Mouse (Mus musculus) hindbrain, postnatal 0 days (tissue): ENCODE measurements at regions not wholly inside any gene's neighbourhood (a gene's known extent, or its start where the extent isn't known, plus 50 kb on each side); places are given as distances from the start of the nearest gene placed in this dataset.

ENCODE experiments used
- ATAC-seq: fragments of 200-750 bp; cut with Nextera tagmentation; 2 replicates; pipeline ENCODE4 v1.8.0; 2017; ENCODE audit warnings: mild to moderate bottlenecking, moderate TSS enrichment, moderate library complexity
- DNase-seq: peaks from one replicate; pipeline ENCODE4 v3.0.0-alpha.2; 2015; ENCODE audit warnings: low spot score
- H3K27ac ChIP-seq: fragments of 300-500 bp; sonication (generic); 2 replicates; pipeline ENCODE4 v1.5.1; 2014; ENCODE audit warnings: mild to moderate bottlenecking
- H3K27me3 ChIP-seq: fragments of 300-500 bp; sonication (generic); 2 replicates; pipeline ENCODE4 v1.6.1; 2014; ENCODE audit warnings: low read length, mixed read lengths; ENCODE audit not compliant: insufficient read depth
- H3K36me3 ChIP-seq: fragments of 300-500 bp; sonication (generic); 2 replicates; pipeline ENCODE4 v1.6.1; 2014; ENCODE audit warnings: low read length, mixed read lengths; ENCODE audit not compliant: insufficient read depth
- H3K4me1 ChIP-seq: fragments of 300-500 bp; sonication (generic); 2 replicates; pipeline ENCODE4 v1.6.1; 2014; ENCODE audit warnings: antibody characterized with exemption, low read length, mixed read lengths; ENCODE audit not compliant: insufficient read depth
- H3K4me2 ChIP-seq: fragments of 300-500 bp; sonication (generic); 2 replicates; pipeline ENCODE4 v1.6.1; 2014; ENCODE audit warnings: low read depth, mild to moderate bottlenecking, low read length, moderate library complexity, mixed read lengths
- H3K4me3 ChIP-seq: fragments of 300-500 bp; sonication (generic); 2 replicates; pipeline ENCODE4 v1.5.1; 2014; ENCODE audit warnings: low read length
- H3K9ac ChIP-seq: fragments of 300-500 bp; sonication (generic); replicated peaks from 2 replicates; pipeline ENCODE4 v1.6.1; 2014; ENCODE audit warnings: mild to moderate bottlenecking, low read length, moderate library complexity, mixed read lengths
- H3K9me3 ChIP-seq: fragments of 300-500 bp; sonication (generic); 2 replicates; pipeline ENCODE4 v1.6.1; 2016; ENCODE audit warnings: low read length, mixed read lengths
- CTCF ChIP-seq: IDR thresholded peaks from 2 replicates; pipeline ENCODE4 v1.5.1; 2016; ENCODE audit warnings: antibody characterized with exemption, control low read depth, low read depth
- WGBS: fragments of 180-500 bp; shearing (Covaris S2); extraction: QIAGEN DNeasy Blood & Tissue Kit; methylation state at CpG from one replicate; pipeline ENCODE4 v1.1.7; 2014; 5-methylcytosine and 5-hydroxymethylcytosine counted together

- no peak overlapping the region for H3K27ac ChIP-seq
- H3K4me2 ChIP-seq: no peak overlapping the region
- no peaks in the 10 kb centered on the region for H3K36me3 ChIP-seq
- ATAC-seq: no peak
- no peak overlapping the region for H3K9ac ChIP-seq
- H3K9me3 ChIP-seq: no peaks in the 10 kb centered on the region
- no peaks in the 10 kb centered on the region for H3K4me1 ChIP-seq
- H3K27me3 ChIP-seq: no peaks in the 10 kb centered on the region
- no peak for TF ChIP-seq CTCF
- 93% methylated on average over 1 of the region's 1 CpGs for WGBS
- no peak overlapping the region for H3K4me3 ChIP-seq
- DNase-seq: no peak
These were observed 95.7 kb downstream of the Mfap3l start for GRCm38 (mm10) chr8:60728339-60728738.

- H3K9me3 ChIP-seq: no peaks in the 10 kb centered on the region
- H3K27me3 ChIP-seq: no peaks in the 10 kb centered on the region
- no peak overlapping the region for H3K4me2 ChIP-seq
- no peak overlapping the region for H3K27ac ChIP-seq
- DNase-seq: no peak
- no peaks in the 10 kb centered on the region for H3K4me1 ChIP-seq
- no peak for ATAC-seq
- H3K36me3 ChIP-seq: no peaks in the 10 kb centered on the region
- TF ChIP-seq CTCF: no peak
- no peak overlapping the region for H3K4me3 ChIP-seq
- no peak overlapping the region for H3K9ac ChIP-seq
- 95% methylated on average over 2 of the region's 2 CpGs for WGBS
These were observed 99.9 kb downstream of the Mfap3l start for GRCm38 (mm10) chr8:60732545-60732944.

GRCm38 (mm10) chr8:60735961-60736360 lies 103.3 kb downstream of the Mfap3l start:
- ATAC-seq (no peak), DNase-seq (no peak)
- Histone ChIP-seq H3K9ac (no peak overlapping the region), H3K4me3 (no peak overlapping the region), H3K4me1 (no peaks in the 10 kb centered on the region), H3K9me3 (no peaks in the 10 kb centered on the region), H3K27ac (no peak overlapping the region), H3K36me3 (no peaks in the 10 kb centered on the region), H3K4me2 (no peak overlapping the region), H3K27me3 (no peaks in the 10 kb centered on the region)
- TF ChIP-seq CTCF: no peak
- 62% methylated on average over 3 of the region's 3 CpGs for WGBS

GRCm38 (mm10) chr8:60736401-60736800 lies 103.8 kb downstream of the Mfap3l start:
- H3K4me1 ChIP-seq: no peaks in the 10 kb centered on the region
- WGBS: 76% methylated on average over 9 of the region's 9 CpGs
- TF ChIP-seq CTCF: no peak
- no peak overlapping the region for H3K9ac ChIP-seq
- no peak overlapping the region for H3K4me3 ChIP-seq
- H3K27me3 ChIP-seq: no peaks in the 10 kb centered on the region
- no peak for DNase-seq
- ATAC-seq: no peak
- H3K36me3 ChIP-seq: no peaks in the 10 kb centered on the region
- H3K9me3 ChIP-seq: no peaks in the 10 kb centered on the region
- no peak overlapping the region for H3K27ac ChIP-seq
- no peak overlapping the region for H3K4me2 ChIP-seq

GRCm38 (mm10) chr8:60736913-60737312 lies 104.3 kb downstream of the Mfap3l start:
- WGBS: 67% methylated on average over 2 of the region's 2 CpGs
- TF ChIP-seq CTCF: no peak
- no peak for DNase-seq
- Histone ChIP-seq H3K27ac (no peak overlapping the region), H3K36me3 (no peaks in the 10 kb centered on the region), H3K9ac (no peak overlapping the region), H3K27me3 (no peaks in the 10 kb centered on the region), H3K9me3 (no peaks in the 10 kb centered on the region), H3K4me1 (no peaks in the 10 kb centered on the region), H3K4me2 (no peak overlapping the region), H3K4me3 (no peak overlapping the region)
- ATAC-seq: no peak

GRCm38 (mm10) chr8:60737616-60738015 lies 105.0 kb downstream of the Mfap3l start:
- Histone ChIP-seq H3K9me3 (no peaks in the 10 kb centered on the region), H3K36me3 (no peaks in the 10 kb centered on the region), H3K4me3 (no peak overlapping the region), H3K9ac (no peak overlapping the region), H3K4me1 (no peaks in the 10 kb centered on the region), H3K27ac (no peak overlapping the region), H3K27me3 (no peaks in the 10 kb centered on the region), H3K4me2 (no peak overlapping the region)
- no peak for DNase-seq
- WGBS: 100% methylated on average over 1 of the region's 1 CpGs
- ATAC-seq: no peak
- no peak for TF ChIP-seq CTCF

- H3K27me3 ChIP-seq: no peaks in the 10 kb centered on the region
- no peaks in the 10 kb centered on the region for H3K36me3 ChIP-seq
- no peak overlapping the region for H3K27ac ChIP-seq
- WGBS: 92% methylated on average over 2 of the region's 2 CpGs
- no peak for TF ChIP-seq CTCF
- DNase-seq (no peak), ATAC-seq (no peak)
- no peak overlapping the region for H3K4me2 ChIP-seq
- H3K9ac ChIP-seq: no peak overlapping the region
- H3K9me3 ChIP-seq: no peaks in the 10 kb centered on the region
- H3K4me1 ChIP-seq: no peaks in the 10 kb centered on the region
- H3K4me3 ChIP-seq: no peak overlapping the region
These were observed 113.2 kb downstream of the Mfap3l start for GRCm38 (mm10) chr8:60745877-60746276.
